In genomic region chr12:55396536-55396935, GRCm38 (mm10) we compare ENCODE assay signal across 13 mouse cellular contexts.
"Had no signal": no experiment of that assay in that cellular context is flagged by ENCODE, and none has a peak within 500 bp of the region (broad histone marks: within the 10 kb centered on the region; RNA-seq: fewer than 3 reads in every experiment).

No protein-coding gene starts in this region.

- H3K9ac ChIP-seq: limb, embryonic 13.5 days; midbrain, embryonic 12.5 days; neural tube, embryonic 13.5 days had no signal

- H3K27me3 ChIP-seq: limb, embryonic 13.5 days; midbrain, embryonic 12.5 days; neural tube, embryonic 13.5 days had no signal

- H3K4me3 ChIP-seq: limb, embryonic 13.5 days; midbrain, embryonic 12.5 days; neural tube, embryonic 13.5 days had no signal

- H3K4me2 ChIP-seq: limb, embryonic 13.5 days; midbrain, embryonic 12.5 days; neural tube, embryonic 13.5 days had no signal

- H3K36me3 ChIP-seq: limb, embryonic 13.5 days; neural tube, embryonic 13.5 days had no signal

- DNase-seq: kidney, adult 11 months; kidney, adult 9 months; kidney, postnatal 36 days; layer of hippocampus, adult 9-11 months; layer of hippocampus, postnatal 36 days; lung, adult 18-20 months; right cerebral cortex, postnatal 14 days; thymus, postnatal 36 days had no signal

- H3K27ac ChIP-seq: kidney, postnatal 0 days; limb, embryonic 13.5 days; midbrain, embryonic 12.5 days; neural tube, embryonic 13.5 days had no signal

- H3K9me3 ChIP-seq: limb, embryonic 13.5 days; midbrain, embryonic 12.5 days; neural tube, embryonic 13.5 days had no signal

- ATAC-seq: midbrain, embryonic 16.5 days had no signal
